Mouse (Mus musculus) hindbrain, embryonic 12.5 days (tissue): ENCODE measurements around the gene Rnase10. TPM values are rescaled to one million over a fixed set of nuclear protein-coding genes. Genes with fewer than 3 reads are reported as not detected.
"Not testable (repeated sequence)": the region's sequence is repeated elsewhere in the genome, so short reads cannot be mapped to it uniquely, and the experiment has no call there.

ENCODE experiments used
- ATAC-seq: fragments of 200-750 bp; cut with Nextera tagmentation; 2 replicates; pipeline ENCODE4 v1.8.0; 2017; ENCODE audit warnings: moderate TSS enrichment; ENCODE audit not compliant: low FRiP score
- H3K27ac ChIP-seq: fragments of 300-500 bp; sonication (generic); 2 replicates; pipeline ENCODE4 v1.5.1; 2016; ENCODE audit warnings: mild to moderate bottlenecking
- H3K27me3 ChIP-seq: fragments of 300-500 bp; sonication (generic); 2 replicates; pipeline ENCODE4 v1.6.1; 2016; ENCODE audit warnings: mild to moderate bottlenecking
- H3K36me3 ChIP-seq: fragments of 300-500 bp; sonication (generic); 2 replicates; pipeline ENCODE4 v1.6.1; 2016; ENCODE audit warnings: mild to moderate bottlenecking
- H3K4me1 ChIP-seq: fragments of 300-500 bp; sonication (generic); 2 replicates; pipeline ENCODE4 v1.6.1; 2016
- H3K4me2 ChIP-seq: fragments of 300-500 bp; sonication (generic); replicated peaks from 2 replicates; pipeline ENCODE4 v1.6.1; 2016; ENCODE audit warnings: mild to moderate bottlenecking
- H3K4me3 ChIP-seq: fragments of 300-500 bp; sonication (generic); 2 replicates; pipeline ENCODE4 v1.5.1; 2016; ENCODE audit warnings: mild to moderate bottlenecking
- H3K9ac ChIP-seq: fragments of 300-500 bp; sonication (generic); 2 replicates; pipeline ENCODE4 v1.6.1; 2016; ENCODE audit warnings: mild to moderate bottlenecking, moderate library complexity
- H3K9me3 ChIP-seq: fragments of 300-500 bp; sonication (generic); replicated peaks from 2 replicates; pipeline ENCODE4 v1.6.1; 2016; ENCODE audit warnings: mild to moderate bottlenecking
- WGBS: fragments of 180-500 bp; shearing (Covaris S2); methylation state at CpG from one replicate; pipeline ENCODE4 v1.1.7; 2016; 5-methylcytosine and 5-hydroxymethylcytosine counted together
- polyA plus RNA-seq: library from polyadenylated mRNA; unstranded; fragments of >200 nt; fragmentation: Nextera tagmentation; extraction: Ambion mirVana; gene quantifications from 2 replicates; pipeline ENCODE4 v1.2.1, GENCODE M21; 2016

The Rnase10 gene
- not detected in 2 replicates for polyA plus RNA-seq

DNA sequence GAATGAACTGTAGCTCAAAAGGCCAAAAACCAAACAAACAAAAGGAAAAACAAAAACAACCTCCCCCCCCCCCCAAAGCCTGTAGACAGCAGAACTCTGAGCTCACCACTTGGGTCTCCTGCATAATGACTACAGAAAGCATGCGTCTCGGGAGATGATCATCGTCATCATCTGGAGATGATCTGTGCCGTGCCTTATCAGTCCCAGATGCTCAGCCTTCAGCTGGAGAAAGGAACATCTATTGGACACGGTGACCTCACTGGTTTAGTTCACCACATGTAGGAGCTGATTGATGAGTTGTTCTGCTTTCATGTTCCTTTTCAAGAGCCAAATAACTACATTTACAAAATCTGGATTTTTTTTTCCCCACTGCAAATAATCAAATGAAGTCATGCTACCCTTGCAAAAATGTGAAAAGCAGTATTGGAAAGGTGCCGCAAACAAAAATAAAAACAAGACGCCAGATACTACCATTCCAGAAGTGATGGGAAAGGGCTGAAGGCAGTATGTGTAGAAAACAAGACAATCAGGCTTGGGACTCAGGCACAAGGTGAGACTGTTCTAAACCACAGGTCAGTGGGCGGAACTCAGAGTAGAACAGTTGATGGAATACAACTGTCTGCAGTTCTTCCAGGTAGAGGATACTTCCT, at the start of gene Rnase10:
Rnase10 (plus strand) TSS at position 600 of the 650 bp plus-strand sequence.
- no peak for ATAC-seq
- H3K4me3 ChIP-seq: no peak within 1 kb of the TSS
- no peak within 1 kb of the TSS for H3K4me2 ChIP-seq
- 80% methylated on average over 8 of the region's 8 CpGs for WGBS
- H3K27ac ChIP-seq: no peak within 1 kb of the TSS
- H3K9me3 ChIP-seq: no peaks in the 10 kb centered on the region
- H3K27me3 ChIP-seq: no peaks in the 10 kb centered on the region
- H3K36me3 ChIP-seq: no peaks in the 10 kb centered on the region
- no peak within 1 kb of the TSS for H3K9ac ChIP-seq
- no peaks in the 10 kb centered on the region for H3K4me1 ChIP-seq

DNA sequence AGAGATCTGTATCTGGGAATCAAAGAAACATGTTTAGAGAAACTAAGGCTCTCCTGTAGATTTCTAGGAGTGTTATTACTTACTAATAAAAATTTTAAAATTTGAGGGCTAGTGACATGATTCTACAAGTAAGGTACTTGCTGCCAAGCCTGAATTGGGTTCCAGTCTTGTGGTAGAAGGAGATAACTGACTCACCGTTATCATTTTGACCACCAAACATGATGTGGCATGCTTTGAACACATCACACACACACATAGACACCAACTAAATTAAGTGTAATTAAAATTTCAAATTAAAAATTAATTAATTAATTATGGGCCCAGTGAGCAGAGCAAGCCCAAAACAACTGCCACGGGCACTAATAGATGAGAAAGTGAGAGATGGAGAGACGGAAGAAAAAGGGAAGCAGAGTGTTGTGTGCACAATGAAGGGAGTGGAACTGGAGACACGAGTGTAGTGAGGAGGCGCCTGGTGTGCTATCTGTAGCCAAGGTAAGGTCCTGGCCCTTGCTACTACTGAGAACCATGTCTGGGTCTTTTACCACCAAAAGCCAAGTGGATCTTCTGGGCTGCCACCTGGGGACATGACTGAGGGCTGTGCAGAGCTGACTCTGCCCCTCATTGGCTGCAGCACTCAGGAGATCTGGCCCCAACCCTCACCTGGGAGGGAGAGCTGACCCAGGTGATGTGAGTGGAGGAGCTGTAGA, 49.1 kb upstream of the Rnase10 start:
- H3K4me3 ChIP-seq: not testable (repeated sequence)
- WGBS: 95% methylated on average over 5 of the region's 5 CpGs

DNA sequence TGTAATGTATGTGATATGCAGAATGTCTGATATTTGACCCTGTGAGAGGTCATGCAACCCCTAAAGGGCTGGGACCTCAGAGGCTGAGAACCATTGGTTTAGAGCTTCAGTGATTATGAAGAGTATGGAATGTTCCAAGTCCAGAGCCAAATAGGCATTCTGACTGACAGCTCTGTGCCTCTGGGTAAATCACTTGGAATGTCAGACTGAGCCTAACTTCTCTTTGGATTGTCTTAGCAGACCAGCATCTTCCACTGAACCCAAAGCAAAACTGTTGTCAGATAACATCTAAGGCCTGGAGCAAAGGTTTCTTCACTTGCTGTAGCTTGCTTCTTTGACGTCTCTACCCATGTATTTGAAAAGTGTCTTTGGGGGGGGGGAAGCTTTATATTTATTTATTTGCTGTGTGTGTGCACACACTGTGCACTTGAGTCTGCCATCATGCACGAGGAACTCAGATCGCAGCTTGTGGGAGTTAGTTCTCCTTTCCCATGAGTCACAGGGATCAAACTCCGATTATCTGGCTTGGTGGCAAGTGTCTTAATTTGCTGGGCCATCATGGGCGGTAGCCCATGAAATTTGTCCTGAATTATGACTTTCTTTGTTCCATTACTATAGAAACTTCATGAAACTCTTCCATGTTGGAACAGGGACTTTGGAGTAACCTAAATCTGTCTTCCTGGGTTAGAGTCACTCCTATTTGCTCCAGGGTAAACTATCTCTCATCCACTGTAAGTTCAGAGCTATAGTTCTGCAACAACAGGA, 39.2 kb upstream of the Rnase10 start:
- H3K36me3 ChIP-seq: no peaks in the 10 kb centered on the region
- 83% methylated on average over 5 of the region's 5 CpGs for WGBS
- no peak for ATAC-seq
- no peak overlapping the region for H3K4me3 ChIP-seq
- H3K9ac ChIP-seq: no peak overlapping the region
- H3K4me1 ChIP-seq: peaks cover 8% of the 10 kb centered on the region; the same call in 1 of the 2 replicates
- H3K9me3 ChIP-seq: no peaks in the 10 kb centered on the region
- no peaks in the 10 kb centered on the region for H3K27me3 ChIP-seq
- no peak overlapping the region for H3K27ac ChIP-seq
- no peak overlapping the region for H3K4me2 ChIP-seq

More for the DNA sequence above, 49.1 kb upstream of the Rnase10 start:
- H3K27me3 ChIP-seq, H3K27ac ChIP-seq, H3K4me1 ChIP-seq, H3K9ac ChIP-seq, ATAC-seq, H3K9me3 ChIP-seq, H3K4me2 ChIP-seq, H3K36me3 ChIP-seq: not testable (repeated sequence)

DNA sequence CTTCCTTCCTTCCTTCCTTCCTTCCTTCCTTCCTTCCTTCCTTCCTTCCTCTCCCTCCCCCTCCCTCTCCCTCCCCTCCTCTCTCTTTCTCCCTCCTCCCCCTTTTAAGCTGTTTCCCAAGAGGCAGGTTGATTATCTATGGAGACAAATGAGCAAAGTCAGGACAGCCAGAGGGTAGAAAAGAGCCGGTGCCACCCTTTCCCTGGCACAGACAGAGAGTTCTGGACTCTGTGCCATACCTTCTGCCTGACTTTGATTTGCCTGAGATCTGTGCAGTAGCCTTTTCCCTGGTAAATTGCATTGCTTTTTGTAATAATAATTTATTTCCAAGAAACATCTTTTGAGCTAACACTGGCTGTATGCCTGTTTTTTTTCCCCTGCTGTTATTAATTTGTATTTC, 38.5 kb upstream of the Rnase10 start:
- Histone ChIP-seq H3K27me3 (no peaks in the 10 kb centered on the region), H3K4me1 (peaks cover 8% of the 10 kb centered on the region; the same call in 1 of the 2 replicates), H3K27ac (no peak overlapping the region), H3K4me3 (no peak overlapping the region), H3K9me3 (no peaks in the 10 kb centered on the region), H3K4me2 (no peak overlapping the region), H3K36me3 (no peaks in the 10 kb centered on the region), H3K9ac (no peak overlapping the region)
- ATAC-seq: no peak
- 5% methylated on average over 1 of the region's 1 CpGs for WGBS

DNA sequence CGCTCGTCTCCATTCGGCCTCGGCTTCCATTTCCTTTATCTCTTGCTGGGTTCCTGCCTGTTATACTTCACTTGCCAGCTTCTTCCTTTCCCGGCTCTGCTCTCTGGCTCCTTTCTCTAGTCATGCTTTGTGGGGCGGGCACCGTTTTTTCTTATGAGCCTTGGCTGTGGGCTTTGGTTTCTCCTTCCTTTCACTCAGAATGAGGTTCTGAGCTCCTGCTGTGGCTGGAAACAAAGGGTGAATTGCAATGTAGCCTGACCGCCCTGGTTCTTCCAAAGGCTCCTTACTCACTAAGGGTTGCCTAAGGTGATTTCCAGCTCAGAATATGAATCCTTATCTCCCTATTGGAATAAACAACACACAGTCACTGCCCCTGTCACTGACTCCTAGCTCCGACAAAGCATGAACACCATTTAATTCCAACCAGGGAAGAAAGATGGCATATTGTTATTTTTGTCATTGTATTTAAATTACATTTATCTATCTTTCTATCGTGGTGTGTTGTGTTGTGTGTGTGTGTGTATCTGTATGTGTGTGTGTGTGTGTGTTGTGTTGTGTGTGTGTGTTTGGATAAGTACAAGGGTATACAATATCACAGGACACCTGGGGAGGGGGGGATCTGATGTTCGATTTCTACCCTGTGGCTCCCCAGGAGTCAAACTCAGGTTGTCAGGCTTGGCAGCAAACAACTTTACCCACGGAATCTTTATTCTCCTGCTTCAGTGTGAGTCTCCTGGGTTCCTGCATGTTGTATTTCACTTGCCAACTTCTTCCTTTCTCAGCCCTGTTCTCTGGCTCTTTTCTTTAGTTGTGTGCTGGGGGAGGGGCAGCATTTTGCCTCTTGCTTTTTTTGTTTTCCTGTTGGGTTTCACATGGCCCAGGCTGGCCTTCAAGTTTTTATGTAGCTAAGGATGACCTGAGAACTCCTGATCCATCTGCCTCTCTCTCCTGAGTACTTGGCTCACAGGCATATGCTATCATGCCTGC, 37.7 kb upstream of the Rnase10 start:
- no peak overlapping the region for H3K4me3 ChIP-seq
- H3K27ac ChIP-seq: no peak overlapping the region
- 16% methylated on average over 12 of the region's 12 CpGs for WGBS
- no peaks in the 10 kb centered on the region for H3K36me3 ChIP-seq
- H3K4me2 ChIP-seq: peak overlapping the region; percentile 17; the same call in 1 of the 2 replicates
- H3K9ac ChIP-seq: no peak overlapping the region
- no peaks in the 10 kb centered on the region for H3K9me3 ChIP-seq
- H3K27me3 ChIP-seq: no peaks in the 10 kb centered on the region
- peaks cover 8% of the 10 kb centered on the region; the same call in 1 of the 2 replicates for H3K4me1 ChIP-seq
- no peak for ATAC-seq

DNA sequence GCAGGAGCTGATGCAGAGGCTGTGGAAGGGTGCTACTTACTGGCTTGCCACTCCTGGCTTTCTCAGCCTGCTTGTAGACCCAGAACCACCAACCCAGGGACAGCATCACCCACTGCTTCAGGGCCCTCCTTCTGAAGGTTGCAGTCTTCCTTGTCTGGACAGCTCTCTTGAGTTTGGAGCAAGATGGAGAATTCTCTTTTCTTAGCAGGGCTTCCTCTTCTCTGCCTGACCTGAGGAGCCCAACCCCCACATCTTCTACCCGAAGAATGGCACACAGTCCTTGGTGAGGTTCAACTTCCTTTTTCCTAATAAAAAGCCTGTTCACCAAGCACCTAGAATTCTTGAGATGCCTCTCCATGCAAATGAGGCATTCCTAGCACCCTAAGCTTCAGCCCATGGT, 36.7 kb upstream of the Rnase10 start:
- Histone ChIP-seq H3K27ac (no peak overlapping the region), H3K4me2 (no peak overlapping the region), H3K4me1 (peaks cover 8% of the 10 kb centered on the region; the same call in 1 of the 2 replicates), H3K9me3 (no peaks in the 10 kb centered on the region), H3K9ac (no peak overlapping the region), H3K36me3 (no peaks in the 10 kb centered on the region), H3K4me3 (no peak overlapping the region), H3K27me3 (no peaks in the 10 kb centered on the region)
- WGBS: 73% methylated on average over 1 of the region's 1 CpGs
- ATAC-seq: no peak

DNA sequence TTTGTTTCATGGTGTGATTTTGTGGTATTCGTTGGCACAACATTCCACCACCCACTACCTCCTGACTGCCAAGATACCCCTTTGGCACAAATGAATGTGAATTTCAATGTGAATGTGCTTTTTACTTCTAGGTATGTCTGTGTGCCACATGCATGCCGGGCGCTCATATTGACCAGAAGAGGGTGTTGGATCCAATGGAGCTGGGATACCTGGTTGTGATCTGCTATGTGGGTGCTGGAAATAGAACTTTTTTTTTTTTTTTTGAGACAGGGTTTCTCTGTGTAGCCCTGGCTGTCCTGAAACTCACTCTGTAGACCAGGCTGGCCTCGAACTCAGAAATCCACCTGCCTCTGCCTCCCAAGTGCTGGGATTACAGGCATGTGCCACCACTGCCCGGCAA, 34.5 kb upstream of the Rnase10 start:
- H3K36me3 ChIP-seq, H3K4me2 ChIP-seq, H3K4me3 ChIP-seq, H3K4me1 ChIP-seq, H3K27ac ChIP-seq, H3K9ac ChIP-seq, ATAC-seq, H3K27me3 ChIP-seq, H3K9me3 ChIP-seq: not testable (repeated sequence)
- 96% methylated on average over 5 of the region's 5 CpGs for WGBS

DNA sequence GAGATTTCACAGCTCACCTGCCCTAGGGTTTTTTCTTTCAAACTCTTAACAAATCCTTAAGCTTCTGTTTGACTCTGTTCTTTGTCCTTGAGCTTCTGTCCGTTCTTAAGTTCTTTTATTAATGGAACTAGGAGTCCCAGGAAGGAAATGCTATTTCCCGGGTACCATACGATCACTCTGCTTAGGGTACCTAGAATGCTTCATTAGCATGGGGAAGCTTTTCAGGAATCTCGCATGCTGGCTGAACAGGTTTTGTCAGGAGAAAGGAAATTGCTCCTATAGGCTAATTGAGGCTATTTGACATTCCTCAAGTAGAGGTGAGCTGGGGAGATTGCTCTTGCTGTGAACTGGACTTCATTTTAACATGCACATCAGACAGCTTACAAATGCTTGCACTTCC, 33.9 kb upstream of the Rnase10 start:
- Histone ChIP-seq H3K27ac (no peak overlapping the region), H3K9me3 (no peaks in the 10 kb centered on the region), H3K4me3 (no peak overlapping the region), H3K27me3 (no peaks in the 10 kb centered on the region), H3K4me1 (peaks cover 8% of the 10 kb centered on the region; the same call in 1 of the 2 replicates), H3K9ac (no peak overlapping the region), H3K4me2 (no peak overlapping the region), H3K36me3 (no peaks in the 10 kb centered on the region)
- 65% methylated on average over 4 of the region's 4 CpGs for WGBS
- ATAC-seq: no peak

DNA sequence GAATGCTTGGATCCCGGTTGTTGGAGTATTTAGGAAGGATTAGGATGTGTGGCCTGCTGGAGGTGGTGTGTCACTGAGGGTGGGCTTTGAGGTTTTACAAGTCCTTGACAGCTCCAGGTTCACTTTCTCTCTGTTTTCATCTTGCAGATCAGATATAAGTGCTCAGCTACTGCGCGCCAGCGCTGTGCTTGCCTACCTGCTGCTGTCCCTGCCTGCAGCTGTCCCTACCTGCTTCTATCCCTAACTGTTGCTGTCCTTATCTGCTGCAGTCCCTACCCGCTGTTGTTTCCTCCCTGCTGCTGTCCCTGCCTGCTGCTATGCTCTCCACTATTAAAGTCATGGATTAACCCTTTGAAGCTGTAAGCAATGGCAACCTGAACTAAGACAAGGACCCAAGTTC, 32.5 kb upstream of the Rnase10 start:
- 64% methylated on average over 5 of the region's 5 CpGs for WGBS

DNA sequence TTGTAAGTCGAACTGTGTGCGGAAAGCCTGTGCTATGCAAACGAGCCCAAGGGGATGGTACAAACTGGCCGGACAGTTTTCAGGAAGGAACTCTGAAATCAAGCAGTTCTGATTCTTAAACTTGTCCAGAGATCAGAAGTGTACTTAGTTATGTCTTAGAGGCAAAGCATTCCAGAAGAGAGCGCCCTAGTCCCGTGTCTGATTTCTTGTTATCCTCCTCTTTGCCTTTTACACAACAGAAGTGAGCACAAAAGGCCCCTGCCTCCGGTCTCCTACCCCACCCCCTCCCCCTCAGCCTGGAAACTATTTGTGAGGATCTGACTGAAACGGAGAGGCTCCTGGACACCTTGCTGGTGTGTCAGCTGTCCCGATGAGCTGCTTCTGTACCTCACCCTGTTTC, 30.9 kb upstream of the Rnase10 start:
- Histone ChIP-seq H3K27me3 (no peaks in the 10 kb centered on the region), H3K4me3 (no peak overlapping the region), H3K4me2 (0 out of 2 replicates have a peak overlapping the region, but pooled peaks have one; percentile 25), H3K27ac (no peak overlapping the region), H3K9ac (peak overlapping the region; percentile 27; the same call in 1 of the 2 replicates), H3K36me3 (no peaks in the 10 kb centered on the region), H3K4me1 (no peaks in the 10 kb centered on the region), H3K9me3 (no peaks in the 10 kb centered on the region)
- 24% methylated on average over 9 of the region's 9 CpGs for WGBS
- no peak for ATAC-seq

More for the DNA sequence above, 32.5 kb upstream of the Rnase10 start:
- H3K9ac ChIP-seq: no peak overlapping the region
- H3K27ac ChIP-seq: no peak overlapping the region
- no peak overlapping the region for H3K4me3 ChIP-seq
- peaks cover 2% of the 10 kb centered on the region; the same call in 1 of the 2 replicates for H3K4me1 ChIP-seq
- H3K4me2 ChIP-seq: no peak overlapping the region
- H3K9me3 ChIP-seq: no peaks in the 10 kb centered on the region
- no peak for ATAC-seq
- H3K27me3 ChIP-seq: no peaks in the 10 kb centered on the region
- no peaks in the 10 kb centered on the region for H3K36me3 ChIP-seq

DNA sequence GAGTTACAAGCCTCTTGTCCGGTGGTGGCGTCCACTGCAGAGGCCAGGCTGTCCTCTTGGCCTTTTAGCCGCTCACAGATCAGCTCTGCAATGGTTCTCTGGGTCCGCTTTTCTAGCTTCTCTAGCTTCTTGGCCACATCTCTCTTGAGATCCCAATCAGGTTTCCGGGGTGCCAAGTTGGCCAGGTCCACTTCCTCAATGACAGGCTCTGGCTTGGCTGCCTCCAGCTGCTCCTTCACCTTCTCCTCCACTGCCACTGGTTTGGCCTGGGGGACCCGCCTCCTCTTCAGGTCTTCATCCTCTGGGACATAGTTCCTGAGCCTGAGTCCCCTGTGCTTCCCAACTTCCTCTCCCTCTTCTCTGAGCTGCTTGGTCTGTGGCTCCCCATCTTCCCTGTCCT, 29.1 kb upstream of the Rnase10 start:
- H3K27me3 ChIP-seq, H3K4me2 ChIP-seq, H3K36me3 ChIP-seq, H3K4me3 ChIP-seq, ATAC-seq, H3K27ac ChIP-seq, H3K4me1 ChIP-seq, H3K9ac ChIP-seq, H3K9me3 ChIP-seq: not testable (repeated sequence)
- WGBS: 93% methylated on average over 6 of the region's 6 CpGs
